Mouse (Mus musculus): ENCODE measurements at regions not wholly inside any gene's neighbourhood (a gene's known extent, or its start where the extent isn't known, plus 50 kb on each side); places are given as distances from the start of the nearest gene placed in this dataset.

- no peak for DNase-seq (ENCODE audit: low read depth, low spot score)
Measured at GRCm38 (mm10) chr6:27029008-27029407, 1106.0 kb downstream of the Grm8 start.

GRCm38 (mm10) chr6:27028377-27028776, 1106.6 kb downstream of the Grm8 start:
- DNase-seq (ENCODE audit: low read depth, low spot score) = no peak

- no peak for DNase-seq (ENCODE audit: low read depth, low spot score)
Measured at GRCm38 (mm10) chr6:27021697-27022096, 1113.3 kb downstream of the Grm8 start.

- DNase-seq (ENCODE audit: low read depth, low spot score) = no peak
Measured at GRCm38 (mm10) chr6:27014475-27014874, 1120.5 kb downstream of the Grm8 start.

- no peak for DNase-seq (ENCODE audit: low read depth, low spot score)
Measured at GRCm38 (mm10) chr6:26976613-26977012, 1158.4 kb downstream of the Grm8 start.

- DNase-seq (ENCODE audit: low read depth, low spot score) = peak; percentile 25
Measured at GRCm38 (mm10) chr6:26949166-26949565, 1140.1 kb upstream of the Pot1a start.
